Mouse (Mus musculus) liver, embryonic 16.5 days (tissue): ENCODE measurements at regions not wholly inside any gene's neighbourhood (a gene's known extent, or its start where the extent isn't known, plus 50 kb on each side); places are given as distances from the start of the nearest gene placed in this dataset.
"Not testable (repeated sequence)": the region's sequence is repeated elsewhere in the genome, so short reads cannot be mapped to it uniquely, and the experiment has no call there.

Experiments used
- ATAC-seq: fragments of 200-750 bp; cut with Nextera tagmentation; 2 replicates; pipeline ENCODE4 v1.8.0; 2017; ENCODE audit warnings: low read depth, mild to moderate bottlenecking, moderate number of reproducible peaks, moderate library complexity
- H3K27ac ChIP-seq: fragments of 300-500 bp; sonication (generic); 2 replicates; pipeline ENCODE4 v1.5.1; 2014; ENCODE audit warnings: mild to moderate bottlenecking, low read length
- H3K27me3 ChIP-seq: fragments of 300-500 bp; sonication (generic); 2 replicates; pipeline ENCODE4 v1.6.1; 2014; ENCODE audit warnings: low read depth, low read length, mixed read lengths; ENCODE audit not compliant: control insufficient read depth, insufficient read depth
- H3K36me3 ChIP-seq: fragments of 300-500 bp; sonication (generic); 2 replicates; pipeline ENCODE4 v1.6.1; 2014; ENCODE audit warnings: mild to moderate bottlenecking; ENCODE audit not compliant: control insufficient read depth, insufficient read depth
- H3K4me1 ChIP-seq: fragments of 300-500 bp; sonication (generic); 2 replicates; pipeline ENCODE4 v1.6.1; 2014; ENCODE audit warnings: low read depth, low read length, mixed read lengths; ENCODE audit not compliant: control insufficient read depth
- H3K4me2 ChIP-seq: fragments of 300-500 bp; sonication (generic); 2 replicates; pipeline ENCODE4 v1.6.1; 2014; ENCODE audit warnings: low read depth, low read length, mixed read lengths
- H3K4me3 ChIP-seq: fragments of 300-500 bp; sonication (generic); 2 replicates; pipeline ENCODE4 v1.5.1; 2014; ENCODE audit warnings: low read depth, mild to moderate bottlenecking, low read length
- H3K9ac ChIP-seq: fragments of 300-500 bp; sonication (generic); 2 replicates; pipeline ENCODE4 v1.6.1; 2014; ENCODE audit warnings: low read depth, low read length
- H3K9me3 ChIP-seq: fragments of 300-500 bp; sonication (generic); replicated peaks from 2 replicates; pipeline ENCODE4 v1.6.1; 2016; ENCODE audit warnings: low read length; ENCODE audit not compliant: control insufficient read depth
- WGBS: fragments of 180-500 bp; shearing (Covaris S2); extraction: QIAGEN DNeasy Blood & Tissue Kit; methylation state at CpG from one replicate; pipeline ENCODE4 v1.1.7; 2014; ENCODE audit not compliant: insufficient replicate concordance; 5-methylcytosine and 5-hydroxymethylcytosine counted together

DNA sequence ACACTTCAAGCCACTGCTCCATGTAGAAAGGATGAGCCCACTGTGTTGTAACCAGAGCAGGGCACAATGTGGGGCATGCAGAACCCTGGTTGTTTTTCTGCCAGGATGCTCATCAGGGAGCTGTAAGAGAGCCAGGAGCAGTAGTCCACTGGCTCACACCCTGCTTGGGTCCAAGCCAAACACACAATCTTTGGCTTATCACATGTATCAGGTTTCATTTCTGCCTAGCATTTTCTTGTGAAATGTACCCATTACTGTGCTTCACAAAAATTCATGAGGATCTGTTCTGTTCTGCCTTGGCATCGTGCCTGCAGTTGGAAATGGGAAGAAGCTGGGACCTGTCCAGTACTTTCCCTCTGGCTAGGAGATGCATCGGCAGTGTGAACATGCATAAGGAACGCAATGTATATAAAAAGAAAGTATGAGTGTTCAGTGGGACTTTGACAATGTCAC lies 491.6 kb upstream of the Igfbp3 start:
- Histone ChIP-seq H3K27me3 (no peaks in the 10 kb centered on the region), H3K4me3 (no peak overlapping the region), H3K9me3 (no peaks in the 10 kb centered on the region), H3K36me3 (no peaks in the 10 kb centered on the region), H3K4me1 (no peaks in the 10 kb centered on the region), H3K9ac (no peak overlapping the region), H3K27ac (no peak overlapping the region), H3K4me2 (no peak overlapping the region)
- WGBS: 61% methylated on average over 3 of the region's 3 CpGs
- ATAC-seq: no peak

DNA sequence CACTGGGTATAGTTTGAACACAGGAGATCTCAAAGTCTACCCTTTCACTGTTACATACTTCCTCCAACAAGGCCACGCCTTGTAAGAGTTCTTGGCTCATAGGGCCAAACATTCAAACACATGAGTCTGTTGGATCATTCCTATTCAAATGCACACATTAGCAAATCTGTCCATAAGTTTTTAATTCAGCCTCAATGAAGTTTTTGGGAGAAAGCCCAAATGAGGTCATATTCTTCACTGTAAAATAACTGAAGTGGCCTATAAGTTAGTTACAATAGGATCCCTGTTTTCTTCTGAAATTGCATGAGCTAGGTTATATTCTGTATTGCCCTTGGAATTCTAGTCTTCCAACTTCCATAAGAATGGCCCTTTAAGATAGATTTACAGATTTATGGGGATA lies 483.9 kb upstream of the Igfbp3 start:
- no peaks in the 10 kb centered on the region for H3K9me3 ChIP-seq
- WGBS: 59% methylated on average over 1 of the region's 1 CpGs
- H3K9ac ChIP-seq: no peak overlapping the region
- no peaks in the 10 kb centered on the region for H3K36me3 ChIP-seq
- no peaks in the 10 kb centered on the region for H3K27me3 ChIP-seq
- ATAC-seq: no peak
- H3K4me3 ChIP-seq: no peak overlapping the region
- no peaks in the 10 kb centered on the region for H3K4me1 ChIP-seq
- H3K4me2 ChIP-seq: no peak overlapping the region
- H3K27ac ChIP-seq: no peak overlapping the region

DNA sequence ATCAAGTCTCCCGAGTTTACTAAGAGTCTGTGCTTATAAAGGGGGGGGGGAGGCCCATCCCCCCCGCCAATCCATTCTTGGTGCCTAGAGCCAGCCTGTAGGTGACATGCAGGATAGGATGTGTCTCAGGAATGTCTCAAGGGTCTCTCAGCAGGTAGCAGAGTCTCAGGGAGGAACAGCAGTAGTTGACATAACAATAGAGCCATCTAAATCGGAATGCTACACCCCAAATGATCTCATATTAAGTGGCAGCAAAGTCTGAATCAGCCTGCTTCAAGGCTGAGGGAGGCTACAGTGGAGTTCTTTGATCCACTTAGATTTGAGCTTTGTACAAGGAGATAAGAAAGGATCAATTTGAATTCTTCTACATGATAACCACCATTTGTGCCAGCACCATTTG lies 476.0 kb upstream of the Igfbp3 start:
- H3K9ac ChIP-seq, H3K27ac ChIP-seq, H3K27me3 ChIP-seq, H3K4me3 ChIP-seq, H3K4me2 ChIP-seq, ATAC-seq, H3K4me1 ChIP-seq, H3K9me3 ChIP-seq, H3K36me3 ChIP-seq: not testable (repeated sequence)
- 46% methylated on average over 3 of the region's 3 CpGs for WGBS

DNA sequence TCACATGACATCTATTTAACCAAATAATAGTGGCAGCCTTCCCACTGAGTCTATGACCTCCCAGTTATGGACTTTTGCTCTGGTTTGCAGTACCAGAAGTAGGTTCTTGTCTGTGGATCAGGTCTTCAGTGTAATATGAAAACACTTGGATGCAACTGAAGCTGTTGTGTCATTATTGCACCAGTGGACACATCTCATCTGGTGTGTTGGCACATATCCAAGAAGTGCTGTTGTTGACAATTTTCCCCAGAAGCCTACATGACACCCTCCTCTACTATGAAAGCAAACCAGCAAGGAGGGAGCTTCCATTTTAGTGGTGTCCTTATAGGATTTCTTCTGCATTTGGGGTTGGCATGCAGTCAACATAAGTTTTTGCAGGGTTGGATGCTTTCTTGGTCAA lies 459.1 kb upstream of the Igfbp3 start:
- no peak overlapping the region for H3K27ac ChIP-seq
- no peaks in the 10 kb centered on the region for H3K27me3 ChIP-seq
- no peaks in the 10 kb centered on the region for H3K9me3 ChIP-seq
- no peak overlapping the region for H3K4me2 ChIP-seq
- no peak for ATAC-seq
- no peaks in the 10 kb centered on the region for H3K36me3 ChIP-seq
- H3K4me3 ChIP-seq: no peak overlapping the region
- H3K9ac ChIP-seq: no peak overlapping the region
- H3K4me1 ChIP-seq: no peaks in the 10 kb centered on the region

- Histone ChIP-seq H3K9ac (no peak overlapping the region), H3K4me3 (no peak overlapping the region), H3K27me3 (no peaks in the 10 kb centered on the region), H3K36me3 (no peaks in the 10 kb centered on the region), H3K9me3 (no peaks in the 10 kb centered on the region), H3K27ac (no peak overlapping the region), H3K4me2 (no peak overlapping the region), H3K4me1 (no peaks in the 10 kb centered on the region)
- ATAC-seq: no peak
These were observed 416.9 kb upstream of the Igfbp3 start for GRCm38 (mm10) chr11:7630637-7631036.

DNA sequence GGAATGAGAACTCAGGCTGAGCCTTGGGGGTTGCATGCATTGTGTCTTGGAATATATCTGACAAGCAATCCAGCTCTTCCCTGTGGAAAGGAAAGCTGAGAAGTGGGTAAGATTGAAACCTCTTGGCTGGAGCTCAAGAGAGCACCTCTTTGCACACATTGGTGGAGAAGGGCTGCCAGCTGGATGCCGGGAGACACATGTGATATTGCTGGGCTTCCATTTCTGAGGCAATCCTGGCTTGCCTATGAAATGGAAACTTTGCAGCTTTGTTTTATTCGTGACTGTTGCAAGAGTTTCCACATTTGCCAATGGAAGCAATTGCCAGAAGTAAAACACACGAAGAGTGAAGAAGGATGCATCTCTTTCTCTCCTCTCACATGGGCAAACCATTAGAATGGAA lies 411.5 kb upstream of the Igfbp3 start:
- H3K27me3 ChIP-seq: no peaks in the 10 kb centered on the region
- H3K36me3 ChIP-seq: no peaks in the 10 kb centered on the region
- no peaks in the 10 kb centered on the region for H3K4me1 ChIP-seq
- H3K4me2 ChIP-seq: no peak overlapping the region
- 51% methylated on average over 3 of the region's 3 CpGs for WGBS
- H3K9me3 ChIP-seq: no peaks in the 10 kb centered on the region
- ATAC-seq: no peak
- H3K27ac ChIP-seq: no peak overlapping the region
- no peak overlapping the region for H3K4me3 ChIP-seq
- no peak overlapping the region for H3K9ac ChIP-seq

DNA sequence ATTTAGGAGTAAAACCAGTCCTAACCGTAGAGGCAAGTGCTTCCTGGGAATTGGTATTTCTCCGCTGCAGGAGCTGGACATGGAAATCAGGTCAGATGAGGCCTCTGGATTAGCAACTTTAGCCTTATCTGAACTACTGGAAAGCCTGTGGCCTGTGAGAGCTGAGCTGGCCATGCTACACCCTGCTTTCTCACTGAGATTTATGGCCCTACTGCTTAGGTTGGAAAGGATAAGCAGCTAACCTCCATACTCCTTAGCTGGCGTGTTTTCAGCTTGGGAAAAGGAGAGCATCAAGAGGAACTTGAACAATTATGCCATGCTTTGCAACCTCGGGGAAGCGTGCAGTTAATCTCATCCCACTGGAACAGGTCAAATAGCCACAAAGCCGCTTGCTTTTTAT lies 406.6 kb upstream of the Igfbp3 start:
- no peak overlapping the region for H3K27ac ChIP-seq
- no peak overlapping the region for H3K4me2 ChIP-seq
- 54% methylated on average over 6 of the region's 6 CpGs for WGBS
- no peak overlapping the region for H3K4me3 ChIP-seq
- no peaks in the 10 kb centered on the region for H3K4me1 ChIP-seq
- no peaks in the 10 kb centered on the region for H3K36me3 ChIP-seq
- H3K9me3 ChIP-seq: no peaks in the 10 kb centered on the region
- no peak for ATAC-seq
- no peak overlapping the region for H3K9ac ChIP-seq
- H3K27me3 ChIP-seq: no peaks in the 10 kb centered on the region

DNA sequence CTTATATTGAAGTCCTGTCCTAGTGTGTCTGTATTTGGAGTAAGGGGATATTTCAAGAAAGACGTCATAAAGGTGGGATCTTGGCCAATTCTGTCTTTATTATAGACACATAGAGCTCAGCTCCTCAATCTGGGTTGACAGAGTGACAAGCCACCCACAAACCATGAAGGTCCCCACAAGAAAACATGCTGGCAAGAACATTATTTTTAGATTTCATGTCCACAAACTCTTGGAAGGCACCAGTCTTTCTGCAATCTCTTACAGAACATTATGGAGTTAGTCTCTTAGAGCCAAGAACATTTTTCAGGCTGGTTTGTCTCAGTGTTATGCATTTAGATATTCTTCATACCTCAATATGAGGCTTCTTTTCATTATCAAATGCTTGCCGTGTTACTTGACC lies 397.0 kb upstream of the Igfbp3 start:
- H3K27ac ChIP-seq: no peak overlapping the region
- H3K9me3 ChIP-seq: no peaks in the 10 kb centered on the region
- no peak overlapping the region for H3K4me3 ChIP-seq
- ATAC-seq: no peak
- no peak overlapping the region for H3K4me2 ChIP-seq
- no peaks in the 10 kb centered on the region for H3K27me3 ChIP-seq
- H3K9ac ChIP-seq: no peak overlapping the region
- H3K4me1 ChIP-seq: no peaks in the 10 kb centered on the region
- 47% methylated on average over 2 of the region's 2 CpGs for WGBS
- H3K36me3 ChIP-seq: no peaks in the 10 kb centered on the region

DNA sequence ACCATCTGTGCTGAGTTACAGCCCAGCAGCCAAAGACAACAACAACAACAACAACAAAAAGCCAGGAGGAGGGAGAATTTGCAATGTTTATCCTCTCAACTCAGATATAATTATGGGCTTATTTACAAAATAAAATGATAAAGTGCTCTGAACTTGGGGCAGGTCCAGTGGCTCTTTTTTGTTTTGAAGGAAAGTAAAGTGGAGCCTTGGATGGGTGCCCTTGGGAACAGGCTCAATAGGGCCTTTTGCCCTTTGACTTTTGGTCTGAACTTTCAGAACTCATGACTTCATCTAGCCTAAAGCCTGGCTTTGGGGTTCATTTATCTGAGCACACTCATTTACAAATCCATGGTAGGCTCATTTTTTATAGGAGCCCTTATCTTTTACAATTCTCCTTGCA lies 396.2 kb upstream of the Igfbp3 start:
- no peaks in the 10 kb centered on the region for H3K9me3 ChIP-seq
- H3K27ac ChIP-seq: no peak overlapping the region
- no peak for ATAC-seq
- no peak overlapping the region for H3K9ac ChIP-seq
- H3K4me2 ChIP-seq: no peak overlapping the region
- H3K4me3 ChIP-seq: no peak overlapping the region
- H3K27me3 ChIP-seq: no peaks in the 10 kb centered on the region
- H3K36me3 ChIP-seq: no peaks in the 10 kb centered on the region
- no peaks in the 10 kb centered on the region for H3K4me1 ChIP-seq

GRCm38 (mm10) chr11:7606652-7607051 lies 392.9 kb upstream of the Igfbp3 start:
- 30% methylated on average over 7 of the region's 7 CpGs for WGBS
- Histone ChIP-seq H3K4me1 (no peaks in the 10 kb centered on the region), H3K4me2 (no peak overlapping the region), H3K36me3 (no peaks in the 10 kb centered on the region), H3K9ac (no peak overlapping the region), H3K27ac (no peak overlapping the region), H3K9me3 (no peaks in the 10 kb centered on the region), H3K27me3 (no peaks in the 10 kb centered on the region), H3K4me3 (no peak overlapping the region)
- ATAC-seq: peak; percentile 37; the same call in 1 of the 2 replicates
